Mouse (Mus musculus) erythroblast, embryonic 14.5 days (primary cell): Measurements from ENCODE around the gene Stac. TPM values are rescaled to one million over a fixed set of nuclear protein-coding genes. Genes with fewer than 3 reads are reported as not detected.

Experiments used
- H3K27me3 ChIP-seq: 2 replicates; pipeline ENCODE4 v1.6.1; 2012; ENCODE audit warnings: inconsistent platforms; ENCODE audit not compliant: control insufficient read depth
- H3K36me3 ChIP-seq: 2 replicates; pipeline ENCODE4 v1.6.1; 2012; ENCODE audit warnings: mild to moderate bottlenecking, inconsistent platforms; ENCODE audit not compliant: control insufficient read depth
- H3K4me1 ChIP-seq: 2 replicates; pipeline ENCODE4 v1.6.1; 2012; ENCODE audit warnings: inconsistent platforms; ENCODE audit not compliant: control insufficient read depth
- H3K4me3 ChIP-seq: replicated peaks from 2 replicates; pipeline ENCODE3; 2012; ENCODE audit warnings: moderate library complexity, mild to moderate bottlenecking, inconsistent platforms
- H3K9me3 ChIP-seq: 2 replicates; pipeline ENCODE4 v1.6.1; 2012; ENCODE audit warnings: low read length, inconsistent platforms, mixed read lengths; ENCODE audit not compliant: control insufficient read depth
- GATA1 ChIP-seq: IDR thresholded peaks from 2 replicates; pipeline ENCODE4 v1.6.1; 2012; ENCODE audit warnings: low read length, inconsistent platforms, mixed read lengths
- TAL1 ChIP-seq: IDR thresholded peaks from 3 replicates; pipeline ENCODE4 v1.6.1; 2012; ENCODE audit warnings: low read length, inconsistent platforms, mixed read lengths
- polyA plus RNA-seq: library from polyadenylated mRNA; stranded (reverse); fragments of >175 nt; gene quantifications from 2 replicates; pipeline ENCODE4 v1.2.3, GENCODE M21; 2012

The Stac gene
- polyA plus RNA-seq, result 0.20 TPM in 1 of 2 replicates, not detected in the other

- Histone ChIP-seq H3K36me3 (no peaks in the 10 kb centered on the region), H3K9me3 (peaks cover 6% of the 10 kb centered on the region; the same call in 1 of the 2 replicates), H3K4me3 (no peak within 1 kb of the TSS), H3K4me1 (no peaks in the 10 kb centered on the region), H3K27me3 (peaks cover 16% of the 10 kb centered on the region)
- TF ChIP-seq TAL1, result no peak
- TF ChIP-seq GATA1, result no peak
These were observed at the start of gene Stac for GRCm38 (mm10) chr9:111689680-111690483. Stac (minus strand) TSS chr9:111690348.

DNA sequence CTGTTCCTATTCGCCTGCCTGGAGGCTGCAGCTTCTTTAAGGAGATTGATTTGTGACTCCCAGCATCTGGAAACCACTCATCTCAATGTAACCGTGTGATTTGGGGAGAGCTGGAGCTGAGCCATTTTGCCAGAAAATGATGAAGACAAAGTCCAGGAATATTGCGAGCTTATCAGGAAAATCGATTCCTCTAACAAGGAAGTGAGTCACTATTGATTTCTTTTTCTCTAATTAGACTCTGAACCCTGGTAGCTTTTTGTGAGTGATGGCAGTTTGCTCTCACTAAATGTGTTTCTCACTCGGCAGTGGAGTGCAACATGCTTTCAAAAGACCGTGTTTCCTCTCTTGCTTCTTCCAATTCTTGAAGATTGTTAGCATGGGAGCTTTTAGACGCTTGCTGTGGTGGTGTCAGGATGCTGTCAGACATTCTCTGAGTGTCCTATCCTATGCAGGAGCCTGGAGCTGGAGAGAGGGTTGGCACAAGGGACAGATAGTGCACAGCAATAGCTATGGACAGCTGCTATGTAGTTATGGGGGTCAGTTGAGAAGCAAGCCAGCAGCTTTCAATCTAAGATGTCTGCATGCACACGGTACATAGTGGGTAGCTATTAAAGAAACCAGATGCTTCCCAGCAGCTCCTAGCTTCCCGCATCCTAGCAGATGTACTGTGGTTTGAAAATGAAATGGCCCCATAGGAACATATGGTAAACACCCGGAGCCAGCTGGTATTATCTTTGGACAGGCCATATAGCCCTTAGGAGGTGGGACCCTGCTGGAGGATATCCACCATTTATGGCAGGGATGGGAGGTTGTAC is 49.5 kb upstream of the Stac start:
- peaks cover 14% of the 10 kb centered on the region; the same call in 1 of the 2 replicates for H3K9me3 ChIP-seq
- TF ChIP-seq GATA1, result no peak
- TF ChIP-seq TAL1, result no peak
- H3K4me3 ChIP-seq, result no peak overlapping the region

GRCm38 (mm10) chr9:111739026-111739425 is 48.9 kb upstream of the Stac start:
- Histone ChIP-seq H3K27me3 (no peaks in the 10 kb centered on the region), H3K4me1 (no peaks in the 10 kb centered on the region), H3K9me3 (peaks cover 9% of the 10 kb centered on the region; the same call in 1 of the 2 replicates), H3K36me3 (no peaks in the 10 kb centered on the region), H3K4me3 (no peak overlapping the region)
- no peak for TF ChIP-seq TAL1
- TF ChIP-seq GATA1, result no peak

More for the DNA sequence above, 49.5 kb upstream of the Stac start:
- H3K4me1 ChIP-seq, result no peaks in the 10 kb centered on the region
- H3K36me3 ChIP-seq, result no peaks in the 10 kb centered on the region
- H3K27me3 ChIP-seq, result no peaks in the 10 kb centered on the region

DNA sequence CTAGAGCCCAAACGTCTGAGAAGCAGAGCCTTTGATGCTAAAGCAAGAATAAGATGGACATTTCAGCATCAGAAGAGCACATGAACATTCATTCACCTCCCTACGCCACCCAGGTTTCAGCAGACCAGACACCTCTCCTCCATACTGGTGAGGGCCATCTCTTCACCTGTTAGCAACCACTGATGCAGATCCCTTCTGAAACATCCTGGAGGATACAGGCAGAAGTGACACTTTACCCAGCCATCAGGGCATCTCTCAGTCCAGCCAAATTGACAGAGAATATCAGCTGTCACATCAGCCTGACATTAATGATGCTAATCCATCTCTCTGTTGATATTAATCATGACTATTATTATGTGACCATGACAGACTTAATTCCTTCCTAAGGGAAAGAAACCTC is 47.6 kb upstream of the Stac start:
- Histone ChIP-seq H3K27me3 (no peaks in the 10 kb centered on the region), H3K36me3 (no peaks in the 10 kb centered on the region), H3K9me3 (peaks cover 6% of the 10 kb centered on the region; the same call in 1 of the 2 replicates), H3K4me1 (no peaks in the 10 kb centered on the region), H3K4me3 (no peak overlapping the region)
- no peak for TF ChIP-seq TAL1
- TF ChIP-seq GATA1, result no peak

DNA sequence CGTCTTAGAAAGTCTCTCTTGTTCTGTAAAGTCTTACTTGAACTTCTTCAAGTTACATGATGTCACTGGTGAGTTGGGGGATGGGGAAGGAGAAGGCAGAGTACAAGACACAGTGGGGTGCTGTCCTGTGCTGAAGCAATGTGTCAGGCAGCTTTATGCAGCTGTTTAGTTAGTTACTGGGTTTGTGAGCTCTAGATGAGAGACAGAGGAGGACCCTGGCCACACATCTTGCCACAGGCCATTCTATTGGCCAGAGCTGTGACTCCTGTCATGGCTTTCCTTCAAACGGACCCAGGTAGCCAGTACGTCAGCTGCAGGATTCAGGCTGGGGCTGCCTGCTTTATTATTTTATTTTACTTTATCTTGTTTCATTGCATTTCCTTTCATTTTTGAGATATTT is 45.8 kb upstream of the Stac start:
- H3K4me1 ChIP-seq, result no peaks in the 10 kb centered on the region
- no peaks in the 10 kb centered on the region for H3K36me3 ChIP-seq
- no peak overlapping the region for H3K4me3 ChIP-seq
- no peaks in the 10 kb centered on the region for H3K27me3 ChIP-seq
- peaks cover 6% of the 10 kb centered on the region; the same call in 1 of the 2 replicates for H3K9me3 ChIP-seq
- TF ChIP-seq TAL1, result no peak
- no peak for TF ChIP-seq GATA1

DNA sequence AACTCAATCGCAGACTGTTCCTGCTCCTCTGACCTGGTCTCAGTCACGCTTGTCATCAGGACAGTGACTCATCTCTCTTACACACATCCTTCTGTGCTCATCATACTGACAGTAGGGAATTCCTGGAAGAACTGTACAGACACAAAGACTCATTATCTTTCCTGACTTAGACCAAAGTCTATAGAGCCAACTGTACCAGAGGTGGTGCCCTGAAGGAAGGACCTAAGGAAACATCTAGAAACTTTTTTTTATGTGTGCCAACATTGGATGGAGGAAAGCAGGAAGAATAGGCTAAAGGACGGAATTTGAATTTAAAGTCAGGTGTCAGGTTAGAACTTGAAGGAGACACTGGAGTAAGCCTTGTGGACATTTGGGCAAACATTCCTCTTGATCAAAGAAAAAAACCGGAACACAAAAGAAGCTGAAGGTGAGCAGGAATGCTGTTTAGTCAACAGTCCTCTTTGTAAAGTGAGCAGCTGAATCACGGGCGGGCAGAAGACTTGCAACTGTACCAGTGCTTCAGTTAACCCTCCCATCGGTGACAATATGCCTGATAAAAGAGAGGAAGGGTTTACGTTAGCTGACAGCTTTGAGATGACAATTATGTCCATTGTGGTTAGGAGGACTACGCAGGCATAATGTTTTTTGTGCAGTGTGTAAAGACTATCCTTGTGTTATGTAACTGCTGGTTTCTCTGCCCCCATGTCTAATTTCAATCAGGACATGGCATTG is 42.0 kb upstream of the Stac start:
- Histone ChIP-seq H3K27me3 (no peaks in the 10 kb centered on the region), H3K4me1 (no peaks in the 10 kb centered on the region), H3K9me3 (peaks cover 2% of the 10 kb centered on the region; the same call in 1 of the 2 replicates), H3K4me3 (no peak overlapping the region), H3K36me3 (no peaks in the 10 kb centered on the region)
- TF ChIP-seq TAL1 (no peak), GATA1 (no peak)

DNA sequence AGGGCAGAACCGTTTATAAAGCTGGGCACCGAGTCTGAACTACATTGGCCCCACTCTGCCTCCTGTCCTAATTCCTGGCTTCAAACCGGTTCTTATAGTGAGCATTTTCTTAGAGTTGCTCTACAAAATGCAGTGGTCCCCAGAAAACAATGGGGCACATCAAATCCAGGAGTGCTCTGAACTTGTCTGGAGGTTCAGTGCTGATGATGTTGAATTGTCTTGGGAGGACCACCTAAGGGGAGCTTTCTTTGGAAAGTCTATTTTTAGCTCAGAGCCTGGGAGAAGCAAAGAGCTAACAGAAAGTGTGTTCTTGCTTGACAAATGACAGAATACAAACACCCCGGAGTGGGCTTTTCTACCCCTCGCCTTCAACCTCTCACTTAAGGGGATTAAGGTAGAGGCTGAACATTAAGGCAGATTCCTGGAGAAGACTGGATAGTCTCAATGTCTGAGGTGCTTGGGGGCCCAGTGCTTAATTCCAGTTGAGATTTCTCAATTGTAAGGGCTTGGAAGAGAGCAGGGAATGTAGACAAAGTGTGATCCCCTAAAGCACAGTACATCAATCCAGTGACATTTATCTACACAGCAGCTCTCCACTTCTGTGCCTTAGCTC is 34.9 kb upstream of the Stac start:
- no peak overlapping the region for H3K4me3 ChIP-seq
- no peaks in the 10 kb centered on the region for H3K27me3 ChIP-seq
- H3K4me1 ChIP-seq, result no peaks in the 10 kb centered on the region
- peaks cover 5% of the 10 kb centered on the region for H3K9me3 ChIP-seq
- H3K36me3 ChIP-seq, result no peaks in the 10 kb centered on the region
- TF ChIP-seq GATA1 (no peak), TAL1 (no peak)

DNA sequence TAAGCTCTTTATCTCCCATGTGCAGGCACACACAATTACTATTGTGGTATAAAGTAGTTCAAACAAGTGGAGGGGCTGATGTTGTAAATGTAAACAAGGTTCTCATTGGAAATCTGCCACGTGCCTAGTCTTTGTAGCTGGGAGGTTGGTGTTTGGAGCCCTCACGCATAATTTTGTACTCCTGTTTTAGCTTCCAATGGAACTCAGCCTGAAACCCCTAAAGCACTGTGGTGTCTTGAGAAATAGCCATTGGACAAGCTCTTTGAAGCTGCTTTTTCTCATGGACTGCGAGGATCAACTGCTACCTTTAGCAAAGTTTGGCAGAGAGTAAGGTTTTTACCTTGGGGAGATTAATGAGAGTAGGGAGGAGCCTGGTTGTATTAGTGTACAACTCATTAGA is 24.3 kb upstream of the Stac start:
- no peak overlapping the region for H3K4me3 ChIP-seq
- no peaks in the 10 kb centered on the region for H3K4me1 ChIP-seq
- H3K9me3 ChIP-seq, result peaks cover 2% of the 10 kb centered on the region; the same call in 1 of the 2 replicates
- H3K27me3 ChIP-seq, result no peaks in the 10 kb centered on the region
- no peaks in the 10 kb centered on the region for H3K36me3 ChIP-seq
- TF ChIP-seq GATA1 (no peak), TAL1 (no peak)
